Mouse (Mus musculus) limb, embryonic 13.5 days (tissue): ENCODE data around the gene Spns3. TPM values are rescaled to one million over a fixed set of nuclear protein-coding genes. Genes with fewer than 3 reads are reported as not detected.

Experiments
- ATAC-seq: fragments of 200-750 bp; cut with Nextera tagmentation; 2 replicates; pipeline ENCODE4 v1.8.0; 2017; ENCODE audit warnings: low read depth, moderate number of reproducible peaks, moderate TSS enrichment; ENCODE audit not compliant: low FRiP score
- H3K27ac ChIP-seq: fragments of 300-500 bp; sonication (generic); 2 replicates; pipeline ENCODE4 v1.5.1; 2015; ENCODE audit warnings: inconsistent platforms, mild to moderate bottlenecking, moderate library complexity
- H3K27me3 ChIP-seq: fragments of 300-500 bp; sonication (generic); 2 replicates; pipeline ENCODE4 v1.6.1; 2015; ENCODE audit warnings: mild to moderate bottlenecking, inconsistent platforms
- H3K36me3 ChIP-seq: fragments of 300-500 bp; sonication (generic); 2 replicates; pipeline ENCODE4 v1.6.1; 2015; ENCODE audit warnings: inconsistent platforms, mild to moderate bottlenecking, moderate library complexity
- H3K4me1 ChIP-seq: fragments of 300-500 bp; sonication (generic); 2 replicates; pipeline ENCODE4 v1.6.1; 2015; ENCODE audit warnings: inconsistent platforms
- H3K4me2 ChIP-seq: fragments of 300-500 bp; sonication (generic); replicated peaks from 2 replicates; pipeline ENCODE4 v1.6.1; 2015; ENCODE audit warnings: inconsistent platforms, mild to moderate bottlenecking, moderate library complexity
- H3K4me3 ChIP-seq: fragments of 300-500 bp; sonication (generic); 2 replicates; pipeline ENCODE4 v1.5.1; 2015; ENCODE audit warnings: moderate library complexity, mild to moderate bottlenecking, inconsistent platforms
- H3K9ac ChIP-seq: fragments of 300-500 bp; sonication (generic); 2 replicates; pipeline ENCODE4 v1.6.1; 2015; ENCODE audit warnings: mild to moderate bottlenecking, inconsistent platforms
- H3K9me3 ChIP-seq: fragments of 300-500 bp; sonication (generic); 2 replicates; pipeline ENCODE4 v1.6.1; 2016; ENCODE audit warnings: inconsistent platforms
- WGBS: fragments of 180-500 bp; shearing (Covaris S2); methylation state at CpG from one replicate; pipeline ENCODE4 v1.1.7; 2015; 5-methylcytosine and 5-hydroxymethylcytosine counted together
- polyA plus RNA-seq: library from polyadenylated mRNA; unstranded; fragments of >200 nt; fragmentation: Nextera tagmentation; extraction: Ambion mirVana; gene quantifications from 2 replicates; pipeline ENCODE4 v1.2.1, GENCODE M21; 2015

The Spns3 gene
- polyA plus RNA-seq, 1 experiment from 2014 or later = 0.20 TPM

GRCm38 (mm10) chr11:72502236-72502635 lies 48.1 kb downstream of the Spns3 start:
- Histone ChIP-seq H3K27me3 (no peaks in the 10 kb centered on the region), H3K9me3 (no peaks in the 10 kb centered on the region), H3K36me3 (no peaks in the 10 kb centered on the region), H3K9ac (no peak overlapping the region), H3K4me3 (no peak overlapping the region), H3K4me1 (peaks cover 43% of the 10 kb centered on the region), H3K27ac (no peak overlapping the region; the same call in 1 of the 2 replicates), H3K4me2 (0 out of 2 replicates have a peak overlapping the region, but pooled peaks have one; percentile 16)
- WGBS = 23% methylated on average over 8 of the region's 8 CpGs
- no peak for ATAC-seq

GRCm38 (mm10) chr11:72501426-72502002 lies 48.8 kb downstream of the Spns3 start:
- H3K4me1 ChIP-seq = peaks cover 43% of the 10 kb centered on the region
- H3K4me2 ChIP-seq = 0 out of 2 replicates have a peak overlapping the region, but pooled peaks have one; percentile 7
- no peak overlapping the region for H3K27ac ChIP-seq
- no peak overlapping the region for H3K9ac ChIP-seq
- H3K4me3 ChIP-seq = no peak overlapping the region
- no peak for ATAC-seq
- H3K27me3 ChIP-seq = no peaks in the 10 kb centered on the region
- H3K9me3 ChIP-seq = no peaks in the 10 kb centered on the region
- H3K36me3 ChIP-seq = no peaks in the 10 kb centered on the region
- 18% methylated on average over 5 of the region's 5 CpGs for WGBS

GRCm38 (mm10) chr11:72500139-72500538 lies 50.2 kb downstream of the Spns3 start:
- Histone ChIP-seq H3K9me3 (no peaks in the 10 kb centered on the region), H3K4me1 (peaks cover 43% of the 10 kb centered on the region), H3K4me2 (no peak overlapping the region), H3K27me3 (no peaks in the 10 kb centered on the region), H3K4me3 (no peak overlapping the region), H3K36me3 (no peaks in the 10 kb centered on the region), H3K27ac (no peak overlapping the region), H3K9ac (no peak overlapping the region)
- ATAC-seq = no peak
- 81% methylated on average over 4 of the region's 4 CpGs for WGBS

GRCm38 (mm10) chr11:72497367-72497766 lies 52.9 kb downstream of the Spns3 start:
- no peak overlapping the region for H3K4me3 ChIP-seq
- 25% methylated on average over 4 of the region's 4 CpGs for WGBS
- H3K27ac ChIP-seq = no peak overlapping the region
- H3K27me3 ChIP-seq = peaks cover 7% of the 10 kb centered on the region; the same call in 1 of the 2 replicates
- no peak overlapping the region for H3K4me2 ChIP-seq
- H3K9ac ChIP-seq = no peak overlapping the region
- H3K4me1 ChIP-seq = peaks cover 23% of the 10 kb centered on the region
- ATAC-seq = no peak
- H3K9me3 ChIP-seq = no peaks in the 10 kb centered on the region
- H3K36me3 ChIP-seq = no peaks in the 10 kb centered on the region

GRCm38 (mm10) chr11:72496775-72497174 lies 53.5 kb downstream of the Spns3 start:
- H3K27me3 ChIP-seq = peaks cover 8% of the 10 kb centered on the region
- H3K4me1 ChIP-seq = peaks cover 17% of the 10 kb centered on the region
- no peak overlapping the region for H3K27ac ChIP-seq
- H3K9me3 ChIP-seq = no peaks in the 10 kb centered on the region
- 56% methylated on average over 1 of the region's 1 CpGs for WGBS
- H3K4me2 ChIP-seq = no peak overlapping the region
- H3K9ac ChIP-seq = no peak overlapping the region
- no peak overlapping the region for H3K4me3 ChIP-seq
- ATAC-seq = no peak
- H3K36me3 ChIP-seq = no peaks in the 10 kb centered on the region

GRCm38 (mm10) chr11:72496066-72496465 lies 54.2 kb downstream of the Spns3 start:
- 42% methylated on average over 3 of the region's 3 CpGs for WGBS
- no peak overlapping the region for H3K4me2 ChIP-seq
- no peak overlapping the region for H3K27ac ChIP-seq
- no peak overlapping the region for H3K4me3 ChIP-seq
- peaks cover 10% of the 10 kb centered on the region for H3K4me1 ChIP-seq
- ATAC-seq = no peak
- no peaks in the 10 kb centered on the region for H3K36me3 ChIP-seq
- no peak overlapping the region for H3K9ac ChIP-seq
- peaks cover 12% of the 10 kb centered on the region for H3K27me3 ChIP-seq
- H3K9me3 ChIP-seq = no peaks in the 10 kb centered on the region

- 54% methylated on average over 8 of the region's 8 CpGs for WGBS
- H3K27ac ChIP-seq = no peak overlapping the region
- H3K9ac ChIP-seq = no peak overlapping the region
- H3K36me3 ChIP-seq = no peaks in the 10 kb centered on the region
- H3K4me3 ChIP-seq = no peak overlapping the region
- peaks cover 26% of the 10 kb centered on the region for H3K27me3 ChIP-seq
- no peaks in the 10 kb centered on the region for H3K9me3 ChIP-seq
- peaks cover 3% of the 10 kb centered on the region for H3K4me1 ChIP-seq
- no peak for ATAC-seq
- H3K4me2 ChIP-seq = no peak overlapping the region
Observed at GRCm38 (mm10) chr11:72494046-72494988, 56.0 kb downstream of the Spns3 start.

GRCm38 (mm10) chr11:72491130-72491960 lies 59.0 kb downstream of the Spns3 start:
- no peaks in the 10 kb centered on the region for H3K9me3 ChIP-seq
- no peaks in the 10 kb centered on the region for H3K36me3 ChIP-seq
- H3K9ac ChIP-seq = no peak overlapping the region
- ATAC-seq = no peak
- H3K4me3 ChIP-seq = no peak overlapping the region
- peaks cover 14% of the 10 kb centered on the region for H3K4me1 ChIP-seq
- no peak overlapping the region for H3K27ac ChIP-seq
- H3K4me2 ChIP-seq = no peak overlapping the region
- peaks cover 56% of the 10 kb centered on the region for H3K27me3 ChIP-seq
- WGBS = 64% methylated on average over 15 of the region's 15 CpGs

- Histone ChIP-seq H3K4me3 (peak within 1 kb of the TSS; percentile 60), H3K27me3 (peaks cover 66% of the 10 kb centered on the region), H3K9ac (peak within 1 kb of the TSS; percentile 65), H3K4me2 (peak within 1 kb of the TSS; percentile 97), H3K9me3 (no peaks in the 10 kb centered on the region), H3K4me1 (peaks cover 14% of the 10 kb centered on the region), H3K27ac (no peak within 1 kb of the TSS), H3K36me3 (no peaks in the 10 kb centered on the region)
- peak; percentile 89 for ATAC-seq
- WGBS = under 1% methylated on average over 42 of the region's 42 CpGs
Observed at GRCm38 (mm10) chr11:72489881-72490301, 60.4 kb downstream of the Spns3 start, which contains the start of gene Spns2. Gene Spns2 (minus strand): TSS chr11:72489904.

- ATAC-seq = peak; percentile 9; the same call in 1 of the 2 replicates
Observed at GRCm38 (mm10) chr11:72489397-72489796, 60.9 kb downstream of the Spns3 start.

GRCm38 (mm10) chr11:72488753-72489271 lies 61.5 kb downstream of the Spns3 start:
- H3K27me3 ChIP-seq = peaks cover 66% of the 10 kb centered on the region
- H3K4me3 ChIP-seq = peak overlapping the region; percentile 60
- 0 out of 2 replicates have a peak, but pooled peaks have one; percentile 22 for ATAC-seq
- H3K27ac ChIP-seq = no peak overlapping the region
- H3K9ac ChIP-seq = peak overlapping the region; percentile 65
- H3K4me2 ChIP-seq = peak overlapping the region; percentile 97
- peaks cover 14% of the 10 kb centered on the region for H3K4me1 ChIP-seq
- no peaks in the 10 kb centered on the region for H3K36me3 ChIP-seq
- WGBS = under 1% methylated on average over 38 of the region's 38 CpGs
- no peaks in the 10 kb centered on the region for H3K9me3 ChIP-seq

More at GRCm38 (mm10) chr11:72489397-72489796, 60.9 kb downstream of the Spns3 start:
- H3K27me3 ChIP-seq = peaks cover 66% of the 10 kb centered on the region
- H3K27ac ChIP-seq = no peak overlapping the region
- peaks cover 14% of the 10 kb centered on the region for H3K4me1 ChIP-seq
- no peaks in the 10 kb centered on the region for H3K36me3 ChIP-seq
- peak overlapping the region; percentile 97 for H3K4me2 ChIP-seq
- H3K4me3 ChIP-seq = peak overlapping the region; percentile 60
- 1% methylated on average over 41 of the region's 42 CpGs for WGBS
- no peaks in the 10 kb centered on the region for H3K9me3 ChIP-seq
- peak overlapping the region; percentile 65 for H3K9ac ChIP-seq
